Mouse (Mus musculus) CD4-positive, CD25-positive, alpha-beta regulatory T cell, adult 2 months (primary cell): Measurements from ENCODE around the gene Ebi3.
A peak's percentile ranks its signal among the peaks of the same experiment; 100 is the strongest.

Experiments
- DNase-seq: peaks from one replicate; pipeline ENCODE4 v3.0.0-alpha.2; 2012; ENCODE audit warnings: low read depth, low spot score

Ebi3 gene

DNA sequence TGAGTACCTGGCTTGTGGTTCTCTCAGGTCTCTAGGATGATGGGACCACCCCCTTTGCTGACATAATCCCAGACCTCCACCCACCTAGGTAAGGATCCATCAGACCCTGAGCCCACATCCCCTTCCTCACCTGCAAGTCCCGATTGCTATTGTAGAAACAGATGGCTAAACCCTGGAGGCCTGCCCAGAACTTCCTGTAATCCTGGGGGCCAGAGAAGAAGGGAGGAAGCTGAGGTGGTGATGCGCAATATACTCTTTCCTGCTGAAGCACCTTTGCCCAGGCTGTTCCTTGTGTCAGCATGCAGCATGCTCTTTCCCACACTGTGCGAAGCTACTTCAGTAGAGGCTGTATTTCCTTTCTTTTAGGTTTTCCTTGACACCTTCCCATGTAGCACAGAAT lies 50.6 kb downstream of the Ebi3 start:
- no peak for DNase-seq

- DNase-seq, result peak; percentile 92
Measured at GRCm38 (mm10) chr17:56005415-56006061, 53.1 kb downstream of the Ebi3 start, which contains the start of the genes Stap2 and Mpnd. Gene Stap2 (minus strand): TSS chr17:56005584. Gene Mpnd (plus strand): TSS chr17:56005711.
